Mouse (Mus musculus) adrenal gland, postnatal 25 days (tissue): Measurements from ENCODE around the gene Rtl9. TPM values are rescaled to one million over a fixed set of nuclear protein-coding genes. Genes with fewer than 3 reads are reported as not detected.

Experiments
- DNase-seq: peaks from one replicate; pipeline ENCODE4 v3.0.0; 2021; ENCODE audit warnings: mixed read lengths
- long read RNA-seq: library from polyadenylated mRNA; stranded (forward); transcript quantifications from one replicate; pipeline ENCODE4 v2.0.0, GENCODE M21; 2021
- total RNA-seq: library from RNA; stranded (reverse); gene quantifications from 2 replicates; pipeline ENCODE4 v1.2.3, GENCODE M21; 2021

Gene Rtl9
- total RNA-seq: not detected in 2 replicates
- long read RNA-seq: 0 reads

- DNase-seq: no peak
Measured at GRCm38 (mm10) chrX:143099044-143099754, at the start of gene Rtl9. Rtl9 (plus strand) TSS chrX:143099594.

- DNase-seq: no peak
Measured at GRCm38 (mm10) chrX:143051478-143051877, 47.9 kb upstream of the Rtl9 start.

- DNase-seq: no peak
Measured at GRCm38 (mm10) chrX:143051921-143052320, 47.5 kb upstream of the Rtl9 start.

GRCm38 (mm10) chrX:143058829-143059228, 40.6 kb upstream of the Rtl9 start:
- DNase-seq: peak; percentile 78

- no peak for DNase-seq
Measured at GRCm38 (mm10) chrX:143062641-143063355, 36.6 kb upstream of the Rtl9 start.

GRCm38 (mm10) chrX:143063780-143064179, 35.6 kb upstream of the Rtl9 start:
- no peak for DNase-seq

- DNase-seq: no peak
Measured at GRCm38 (mm10) chrX:143064288-143064687, 35.1 kb upstream of the Rtl9 start.

- DNase-seq: peak; percentile 26
Measured at GRCm38 (mm10) chrX:143066320-143067114, 32.9 kb upstream of the Rtl9 start.

GRCm38 (mm10) chrX:143067115-143067514, 32.3 kb upstream of the Rtl9 start:
- no peak for DNase-seq

GRCm38 (mm10) chrX:143067576-143067975, 31.8 kb upstream of the Rtl9 start:
- no peak for DNase-seq

GRCm38 (mm10) chrX:143080458-143081336, 18.7 kb upstream of the Rtl9 start:
- DNase-seq: no peak

- DNase-seq: no peak
Measured at GRCm38 (mm10) chrX:143082732-143083131, 16.7 kb upstream of the Rtl9 start.

- DNase-seq: no peak
Measured at GRCm38 (mm10) chrX:143088225-143088624, 11.2 kb upstream of the Rtl9 start.

GRCm38 (mm10) chrX:143090904-143091588, 8.3 kb upstream of the Rtl9 start:
- no peak for DNase-seq

GRCm38 (mm10) chrX:143097551-143097950, 1.8 kb upstream of the Rtl9 start:
- no peak for DNase-seq

GRCm38 (mm10) chrX:143103146-143103545, 3.8 kb downstream of the Rtl9 start:
- DNase-seq: no peak

- no peak for DNase-seq
Measured at GRCm38 (mm10) chrX:143105866-143106265, 6.5 kb downstream of the Rtl9 start.

- DNase-seq: no peak
Measured at GRCm38 (mm10) chrX:143112546-143112945, 13.2 kb downstream of the Rtl9 start.
